Mouse (Mus musculus) ES-E14 (cell line): Measurements from ENCODE around the gene Arid5b.

Source experiments
- CHD2 ChIP-seq: IDR thresholded peaks from 2 replicates; pipeline ENCODE4 v1.6.1; 2014; ENCODE audit warnings: mild to moderate bottlenecking, low read depth, low read length, inconsistent platforms
- HCFC1 ChIP-seq: IDR thresholded peaks from 2 replicates; pipeline ENCODE4 v1.6.1; 2012; ENCODE audit warnings: low read length, inconsistent platforms, borderline replicate concordance; ENCODE audit not compliant: insufficient read depth
- MAFK ChIP-seq: IDR thresholded peaks from 2 replicates; pipeline ENCODE4 v1.6.1; 2014; ENCODE audit warnings: mild to moderate bottlenecking, low read depth, low read length, inconsistent platforms; ENCODE audit not compliant: insufficient read depth
- ZC3H11A ChIP-seq: IDR thresholded peaks from 2 replicates; pipeline ENCODE4 v1.6.1; 2012; ENCODE audit warnings: low read depth, mild to moderate bottlenecking, inconsistent platforms, low read length, borderline replicate concordance

DNA sequence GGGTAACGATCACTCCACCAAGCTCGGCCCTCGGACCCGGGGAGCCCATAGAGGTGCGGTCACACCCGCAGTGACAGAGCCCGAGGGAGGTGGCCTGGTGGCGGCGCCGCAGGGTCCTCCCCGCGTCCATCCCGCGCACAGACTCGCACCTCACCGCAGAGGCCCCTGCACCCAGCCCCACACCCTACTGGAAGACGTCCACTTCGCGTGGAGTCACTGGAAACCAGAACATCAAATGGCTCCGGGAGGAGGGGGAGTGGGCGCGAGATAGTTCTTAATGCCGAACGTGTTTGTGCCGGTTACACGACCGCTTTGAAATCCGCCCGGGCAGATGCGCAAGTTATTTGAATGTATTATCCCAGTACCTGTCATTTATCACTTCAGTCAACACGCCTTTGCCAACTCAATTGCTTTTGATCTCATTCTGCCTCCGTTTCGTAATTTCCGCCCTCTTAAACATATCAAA is 1.5 kb downstream of the Arid5b start:
- TF ChIP-seq ZC3H11A: no peak
- no peak for TF ChIP-seq HCFC1
- no peak for TF ChIP-seq MAFK
- TF ChIP-seq CHD2: no peak
